Mouse (Mus musculus) hindbrain, postnatal 0 days (tissue): Measurements from ENCODE around the gene Bin2. TPM values are rescaled to one million over a fixed set of nuclear protein-coding genes. Genes with fewer than 3 reads are reported as not detected.
"Not testable (repeated sequence)": the region's sequence is repeated elsewhere in the genome, so short reads cannot be mapped to it uniquely, and the experiment has no call there.

ENCODE experiments used
- ATAC-seq: fragments of 200-750 bp; cut with Nextera tagmentation; 2 replicates; pipeline ENCODE4 v1.8.0; 2017; ENCODE audit warnings: mild to moderate bottlenecking, moderate TSS enrichment, moderate library complexity
- DNase-seq: peaks from one replicate; pipeline ENCODE4 v3.0.0-alpha.2; 2015; ENCODE audit warnings: low spot score
- H3K27ac ChIP-seq: fragments of 300-500 bp; sonication (generic); 2 replicates; pipeline ENCODE4 v1.5.1; 2014; ENCODE audit warnings: mild to moderate bottlenecking
- H3K27me3 ChIP-seq: fragments of 300-500 bp; sonication (generic); 2 replicates; pipeline ENCODE4 v1.6.1; 2014; ENCODE audit warnings: low read length, mixed read lengths; ENCODE audit not compliant: insufficient read depth
- H3K36me3 ChIP-seq: fragments of 300-500 bp; sonication (generic); 2 replicates; pipeline ENCODE4 v1.6.1; 2014; ENCODE audit warnings: low read length, mixed read lengths; ENCODE audit not compliant: insufficient read depth
- H3K4me1 ChIP-seq: fragments of 300-500 bp; sonication (generic); 2 replicates; pipeline ENCODE4 v1.6.1; 2014; ENCODE audit warnings: antibody characterized with exemption, low read length, mixed read lengths; ENCODE audit not compliant: insufficient read depth
- H3K4me2 ChIP-seq: fragments of 300-500 bp; sonication (generic); 2 replicates; pipeline ENCODE4 v1.6.1; 2014; ENCODE audit warnings: low read depth, mild to moderate bottlenecking, low read length, moderate library complexity, mixed read lengths
- H3K4me3 ChIP-seq: fragments of 300-500 bp; sonication (generic); 2 replicates; pipeline ENCODE4 v1.5.1; 2014; ENCODE audit warnings: low read length
- H3K9ac ChIP-seq: fragments of 300-500 bp; sonication (generic); replicated peaks from 2 replicates; pipeline ENCODE4 v1.6.1; 2014; ENCODE audit warnings: mild to moderate bottlenecking, low read length, moderate library complexity, mixed read lengths
- H3K9me3 ChIP-seq: fragments of 300-500 bp; sonication (generic); 2 replicates; pipeline ENCODE4 v1.6.1; 2016; ENCODE audit warnings: low read length, mixed read lengths
- CTCF ChIP-seq: IDR thresholded peaks from 2 replicates; pipeline ENCODE4 v1.5.1; 2016; ENCODE audit warnings: antibody characterized with exemption, control low read depth, low read depth
- WGBS: fragments of 180-500 bp; shearing (Covaris S2); extraction: QIAGEN DNeasy Blood & Tissue Kit; methylation state at CpG from one replicate; pipeline ENCODE4 v1.1.7; 2014; 5-methylcytosine and 5-hydroxymethylcytosine counted together
- polyA plus RNA-seq: library from polyadenylated mRNA; unstranded; fragments of >200 nt; fragmentation: Nextera tagmentation; extraction: Ambion mirVana; gene quantifications from 2 replicates; pipeline ENCODE4 v1.2.1, GENCODE M21; 2015
- total RNA-seq: library from RNA; depleted of rRNA; stranded (reverse); fragments of >200 nt; gene quantifications from 2 replicates; pipeline ENCODE4 v1.2.3, GENCODE M21; 2014

Gene Bin2
- total and polyA plus RNA-seq, 2 experiments from 2014 or later: 0.63 to 1.4 TPM

GRCm38 (mm10) chr15:100624435-100624834 is 44.9 kb downstream of the Bin2 start:
- Histone ChIP-seq H3K4me3 (no peak overlapping the region), H3K9me3 (no peaks in the 10 kb centered on the region), H3K9ac (no peak overlapping the region), H3K36me3 (peaks cover 12% of the 10 kb centered on the region), H3K4me1 (no peaks in the 10 kb centered on the region), H3K4me2 (no peak overlapping the region), H3K27me3 (no peaks in the 10 kb centered on the region), H3K27ac (no peak overlapping the region)
- ATAC-seq: no peak
- 84% methylated on average over 3 of the region's 3 CpGs for WGBS
- no peak for TF ChIP-seq CTCF
- DNase-seq: no peak

GRCm38 (mm10) chr15:100623754-100624153 is 45.6 kb downstream of the Bin2 start:
- H3K9ac ChIP-seq: no peak overlapping the region
- H3K4me3 ChIP-seq: no peak overlapping the region
- WGBS: 88% methylated on average over 9 of the region's 9 CpGs
- H3K9me3 ChIP-seq: no peaks in the 10 kb centered on the region
- ATAC-seq (no peak), DNase-seq (no peak)
- no peaks in the 10 kb centered on the region for H3K4me1 ChIP-seq
- no peak overlapping the region for H3K4me2 ChIP-seq
- no peaks in the 10 kb centered on the region for H3K27me3 ChIP-seq
- TF ChIP-seq CTCF: no peak
- H3K27ac ChIP-seq: no peak overlapping the region
- H3K36me3 ChIP-seq: peaks cover 18% of the 10 kb centered on the region

GRCm38 (mm10) chr15:100622164-100622563 is 47.2 kb downstream of the Bin2 start:
- no peak for DNase-seq
- no peak for TF ChIP-seq CTCF
- H3K27me3 ChIP-seq: no peaks in the 10 kb centered on the region

GRCm38 (mm10) chr15:100621671-100622070 is 47.7 kb downstream of the Bin2 start:
- not testable (repeated sequence) for DNase-seq, H3K27ac ChIP-seq, H3K4me3 ChIP-seq, H3K9me3 ChIP-seq, H3K9ac ChIP-seq, H3K4me1 ChIP-seq, ATAC-seq, H3K4me2 ChIP-seq, H3K27me3 ChIP-seq
- peaks cover 29% of the 10 kb centered on the region for H3K36me3 ChIP-seq
- WGBS: 77% methylated on average over 9 of the region's 9 CpGs

More at GRCm38 (mm10) chr15:100622164-100622563, 47.2 kb downstream of the Bin2 start:
- H3K36me3 ChIP-seq: peaks cover 29% of the 10 kb centered on the region
- WGBS: 79% methylated on average over 7 of the region's 7 CpGs
- H3K4me2 ChIP-seq: no peak overlapping the region
- H3K4me1 ChIP-seq: no peaks in the 10 kb centered on the region
- no peak overlapping the region for H3K4me3 ChIP-seq
- H3K9ac ChIP-seq: no peak overlapping the region
- H3K9me3 ChIP-seq: no peaks in the 10 kb centered on the region
- ATAC-seq: no peak
- H3K27ac ChIP-seq: no peak overlapping the region

- Histone ChIP-seq H3K9ac (no peak overlapping the region), H3K4me1 (no peaks in the 10 kb centered on the region), H3K9me3 (no peaks in the 10 kb centered on the region), H3K4me3 (no peak overlapping the region), H3K27ac (no peak overlapping the region), H3K36me3 (peaks cover 29% of the 10 kb centered on the region), H3K4me2 (no peak overlapping the region), H3K27me3 (no peaks in the 10 kb centered on the region)
- ATAC-seq (no peak), DNase-seq (no peak)
- 83% methylated on average over 7 of the region's 7 CpGs for WGBS
- TF ChIP-seq CTCF: no peak
Measured at GRCm38 (mm10) chr15:100619200-100619599, 50.2 kb downstream of the Bin2 start.

- DNase-seq (no peak), ATAC-seq (peak; percentile 9)
- WGBS: under 1% methylated on average over 19 of the region's 19 CpGs
- Histone ChIP-seq H3K9me3 (no peaks in the 10 kb centered on the region), H3K9ac (peak overlapping the region; percentile 95), H3K36me3 (peaks cover 29% of the 10 kb centered on the region), H3K4me1 (peaks cover 7% of the 10 kb centered on the region), H3K27me3 (no peaks in the 10 kb centered on the region), H3K4me2 (peak overlapping the region; percentile 71), H3K4me3 (peak overlapping the region; percentile 88), H3K27ac (peak overlapping the region; percentile 99)
- TF ChIP-seq CTCF: no peak
Measured at GRCm38 (mm10) chr15:100616221-100616620, 53.1 kb downstream of the Bin2 start.

- Histone ChIP-seq H3K36me3 (peaks cover 27% of the 10 kb centered on the region), H3K4me3 (peak overlapping the region; percentile 88), H3K9me3 (no peaks in the 10 kb centered on the region), H3K27me3 (no peaks in the 10 kb centered on the region), H3K27ac (peak overlapping the region; percentile 99), H3K4me2 (peak overlapping the region; percentile 71), H3K9ac (peak overlapping the region; percentile 95), H3K4me1 (peaks cover 7% of the 10 kb centered on the region)
- DNase-seq (peak; percentile 95), ATAC-seq (peak; percentile 88)
- no peak for TF ChIP-seq CTCF
- WGBS: under 1% methylated on average over 36 of the region's 43 CpGs
Measured at GRCm38 (mm10) chr15:100615825-100616220, 53.5 kb downstream of the Bin2 start.
